Mouse (Mus musculus): ENCODE measurements around the gene Tbc1d2b.

Tbc1d2b gene

DNA sequence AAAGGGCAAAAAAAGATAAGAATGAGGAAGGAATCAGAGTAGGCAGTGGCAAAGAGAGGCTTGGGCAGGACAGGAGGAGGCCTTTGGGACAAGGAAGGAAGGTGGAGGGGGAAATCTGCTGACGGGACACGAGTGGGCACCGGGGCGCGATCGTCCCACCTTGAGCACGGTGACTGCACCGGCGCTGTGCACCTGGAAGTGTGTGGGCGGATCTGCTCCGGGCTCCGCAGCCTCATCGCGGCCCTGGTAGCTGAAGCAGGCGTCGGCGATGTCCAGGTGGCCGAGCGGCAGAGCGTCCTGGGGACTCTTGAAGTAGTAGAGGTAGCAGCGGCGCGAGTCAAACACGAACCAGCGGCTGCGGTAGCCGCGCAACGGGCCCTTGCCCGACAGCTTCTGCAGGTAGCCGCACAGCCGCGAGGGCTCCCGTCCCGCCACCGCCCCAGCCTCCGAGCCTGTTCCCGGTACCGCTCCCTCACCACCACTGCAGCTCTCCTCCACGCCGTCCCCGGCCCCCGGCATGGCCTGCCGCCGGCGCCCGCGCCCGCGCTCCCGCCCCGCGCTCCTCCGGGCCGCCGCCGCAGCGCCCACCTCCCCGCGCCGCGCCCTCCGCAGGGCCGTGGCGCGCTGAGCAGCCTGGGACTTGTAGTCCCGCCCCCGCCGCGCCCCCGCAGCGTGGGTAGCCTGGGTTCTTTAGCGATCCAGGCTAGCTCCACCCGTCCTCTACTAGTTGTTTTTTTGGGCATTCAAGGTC is at the start of gene Tbc1d2b:
Gene Tbc1d2b, minus strand, starts transcription at position 612 of the 751 bp plus-strand sequence.
- peak; percentile 75 for DNase-seq (ENCODE audit: low read depth, low spot score)

DNA sequence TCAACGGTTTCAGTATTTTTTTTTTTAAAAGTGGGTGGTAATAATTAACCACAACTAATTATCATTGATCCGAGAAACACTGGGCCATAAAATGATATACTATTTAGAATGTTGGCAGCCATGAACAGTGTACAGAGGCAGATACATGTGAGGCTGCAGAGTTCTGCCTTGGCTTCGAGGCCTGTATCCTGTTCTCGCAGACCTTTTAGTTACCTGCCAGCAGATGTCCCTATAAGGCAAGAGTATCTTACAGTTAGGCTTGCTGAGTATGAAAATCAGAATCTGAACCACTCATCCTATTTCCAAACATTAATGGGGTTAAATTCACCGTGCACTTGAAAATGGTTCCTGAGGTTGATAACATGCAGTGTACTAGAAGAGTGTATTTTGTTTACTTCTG is 45.7 kb upstream of the Tbc1d2b start:
- DNase-seq (ENCODE audit: low read depth, low spot score) = no peak

DNA sequence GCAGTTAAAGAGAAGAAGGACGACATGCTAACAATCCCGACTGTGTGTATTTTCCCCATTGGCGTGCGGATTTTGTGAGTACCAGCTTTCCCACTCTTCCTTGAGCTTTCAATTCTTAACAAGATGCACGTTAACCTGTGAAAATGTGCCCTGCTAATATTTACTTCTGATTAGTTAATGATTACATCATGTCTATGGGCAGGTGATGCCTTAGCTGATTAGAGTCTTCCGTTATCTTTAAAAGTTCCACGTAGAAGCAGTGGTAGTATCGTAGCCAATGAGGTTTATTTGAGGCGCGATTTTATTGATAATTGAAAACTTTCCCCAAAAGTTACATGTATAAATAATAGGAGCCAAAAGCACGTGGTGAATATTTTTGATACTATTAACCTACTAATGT is 45.1 kb upstream of the Tbc1d2b start:
- DNase-seq (ENCODE audit: low read depth, low spot score) = no peak

DNA sequence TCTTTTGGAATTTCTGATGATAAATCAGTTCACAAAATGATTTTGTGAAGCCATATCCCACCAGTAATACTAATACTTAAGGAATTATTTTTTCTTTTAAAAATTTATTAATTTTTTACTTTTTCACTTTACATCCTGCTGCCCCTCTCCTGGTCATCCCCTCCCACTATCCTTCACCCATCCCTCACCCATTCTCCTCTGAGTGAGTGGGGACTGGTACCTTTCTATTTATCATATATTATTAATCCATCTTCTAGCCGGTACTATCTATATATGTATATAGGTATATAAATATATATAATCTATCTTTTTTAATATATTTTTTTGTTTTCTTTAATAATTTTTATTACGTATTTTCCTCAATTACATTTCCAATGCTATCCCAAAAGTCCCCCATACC is 33.6 kb upstream of the Tbc1d2b start:
- no peak for DNase-seq (ENCODE audit: low read depth, low spot score)

DNA sequence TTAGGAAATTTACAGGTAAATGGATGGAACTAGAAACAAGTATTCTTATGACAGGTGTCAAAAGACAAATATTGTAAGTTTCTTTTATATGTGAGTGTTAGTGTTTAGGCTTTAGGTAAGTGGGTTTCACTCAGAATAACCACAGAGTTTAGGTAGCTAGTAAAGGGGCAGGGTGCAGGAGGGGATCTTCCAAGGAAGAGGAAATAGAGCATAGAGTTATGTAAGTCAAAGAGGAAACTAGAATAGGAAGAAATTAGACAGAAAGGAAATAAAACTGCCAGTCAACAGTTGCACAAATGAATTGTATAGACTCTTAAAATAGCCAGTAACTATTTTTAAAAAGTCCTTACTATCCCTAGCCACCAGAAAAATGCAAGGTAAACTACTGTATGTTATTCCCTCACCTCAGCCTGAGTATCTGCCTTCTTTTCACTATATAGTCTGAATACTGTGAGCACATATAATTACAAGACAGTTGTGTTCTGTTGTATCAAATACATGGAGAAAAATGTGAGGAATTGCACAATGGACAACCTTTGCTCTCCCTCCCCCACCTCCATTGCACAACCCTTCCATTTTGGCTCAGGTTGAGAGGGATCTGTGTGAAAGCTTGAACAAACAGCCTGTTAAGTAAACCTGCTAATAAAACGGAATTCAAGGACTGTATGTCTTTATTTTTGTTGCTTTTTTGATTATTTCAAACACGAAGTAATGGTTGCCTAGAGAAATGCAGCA is 32.7 kb upstream of the Tbc1d2b start:
- no peak for DNase-seq (ENCODE audit: low read depth, low spot score)

DNA sequence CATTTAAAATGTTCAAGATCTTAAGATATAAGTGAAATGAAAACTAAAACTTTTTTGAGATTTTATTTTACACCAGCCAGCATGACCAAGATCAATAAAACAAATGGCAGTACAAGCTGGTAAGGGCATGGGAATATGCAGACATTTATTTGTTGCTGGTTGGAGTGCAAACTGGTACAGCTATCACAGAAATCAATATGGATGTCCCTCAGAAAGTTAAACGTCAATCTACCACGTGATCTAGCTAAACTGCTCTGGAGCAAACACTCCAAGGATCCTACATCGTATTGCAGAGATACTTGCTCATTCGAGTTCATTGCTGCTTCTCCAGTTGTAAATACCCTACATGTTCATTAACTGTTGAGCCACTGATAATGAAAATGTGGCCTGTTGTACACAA is 32.1 kb upstream of the Tbc1d2b start:
- DNase-seq (ENCODE audit: low read depth, low spot score) = no peak

DNA sequence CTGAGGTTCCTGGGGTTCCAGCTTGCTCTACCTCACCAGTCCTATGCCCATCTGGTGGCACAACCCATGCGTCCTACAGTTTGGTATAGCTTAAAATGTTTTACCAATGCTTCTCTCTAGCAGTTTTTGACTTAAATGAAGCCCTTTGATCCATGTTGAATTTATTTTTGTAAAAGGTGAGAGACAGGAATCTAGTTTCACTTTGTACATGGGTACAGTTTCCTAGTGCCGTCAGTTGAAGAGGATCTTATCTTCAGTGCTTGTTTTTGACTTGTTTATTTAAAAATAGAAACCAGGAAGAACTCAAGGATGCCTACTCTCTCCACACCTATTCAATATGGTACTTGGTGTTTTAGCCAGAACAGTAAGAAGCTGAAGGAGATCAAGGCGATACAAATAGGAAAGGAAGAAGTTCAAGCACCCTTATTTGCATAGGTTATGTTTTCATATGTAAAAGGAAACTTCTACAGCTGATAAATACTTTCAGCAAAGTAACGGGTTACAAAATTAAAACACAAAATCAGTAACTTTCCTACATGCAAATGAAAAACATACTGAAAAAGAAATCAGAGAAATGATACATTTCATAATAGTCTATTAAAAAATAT is 30.6 kb upstream of the Tbc1d2b start:
- DNase-seq (ENCODE audit: low read depth, low spot score) = peak; percentile 14

DNA sequence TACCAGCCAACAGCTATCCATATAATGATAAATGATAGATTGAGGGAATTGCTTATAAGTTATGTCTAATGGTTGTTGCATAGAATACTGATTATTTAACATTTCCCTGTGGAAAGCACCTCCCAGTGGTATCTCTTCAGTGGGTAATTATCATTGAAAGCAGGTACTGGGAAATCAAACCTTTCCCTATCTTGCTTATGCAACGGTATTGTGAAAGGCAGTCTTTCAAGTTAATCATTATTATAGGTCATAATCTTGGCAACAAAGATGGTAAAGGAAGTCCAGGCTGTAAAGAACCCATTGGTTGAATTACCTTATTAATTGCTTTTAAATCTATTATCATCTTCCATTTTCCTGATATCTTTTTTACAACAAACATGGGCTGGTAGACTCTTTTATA is 27.0 kb upstream of the Tbc1d2b start:
- no peak for DNase-seq (ENCODE audit: low read depth, low spot score)

DNA sequence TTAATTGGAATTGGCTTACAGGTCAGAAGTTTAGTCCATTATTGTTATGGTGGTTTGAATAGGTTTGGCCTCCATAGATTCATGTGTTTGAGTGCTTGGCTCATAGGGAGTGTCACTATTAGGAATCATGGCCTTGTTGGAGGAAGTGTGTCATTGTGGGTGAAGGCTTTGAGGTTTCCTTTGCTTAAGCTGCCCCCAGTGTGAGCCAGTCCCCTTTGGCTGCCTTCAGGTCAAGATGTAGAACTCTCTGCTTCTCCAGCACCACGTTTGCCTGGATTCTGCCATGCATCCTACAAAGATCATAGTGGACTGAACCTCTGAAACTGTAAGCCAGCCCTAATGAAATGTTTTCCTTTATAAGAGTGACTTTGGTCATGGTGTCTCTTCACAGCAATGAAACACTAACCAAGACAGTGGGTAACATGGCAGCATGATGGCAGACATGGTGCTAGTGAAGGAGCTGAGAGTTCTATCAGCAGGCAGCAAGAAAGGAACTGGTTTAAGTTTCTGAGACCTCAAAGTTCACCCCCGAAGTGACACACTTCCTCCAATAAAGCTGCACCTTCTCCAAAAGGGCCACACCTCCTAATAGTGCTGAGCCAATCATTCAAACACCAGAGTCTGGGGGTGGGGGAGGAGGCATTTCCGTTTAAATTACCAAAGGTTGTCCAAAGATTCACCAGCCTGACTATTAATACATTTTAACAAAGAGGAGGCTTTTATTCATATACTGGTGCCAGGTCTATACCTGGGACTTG is 23.2 kb upstream of the Tbc1d2b start:
- no peak for DNase-seq (ENCODE audit: low read depth, low spot score)

DNA sequence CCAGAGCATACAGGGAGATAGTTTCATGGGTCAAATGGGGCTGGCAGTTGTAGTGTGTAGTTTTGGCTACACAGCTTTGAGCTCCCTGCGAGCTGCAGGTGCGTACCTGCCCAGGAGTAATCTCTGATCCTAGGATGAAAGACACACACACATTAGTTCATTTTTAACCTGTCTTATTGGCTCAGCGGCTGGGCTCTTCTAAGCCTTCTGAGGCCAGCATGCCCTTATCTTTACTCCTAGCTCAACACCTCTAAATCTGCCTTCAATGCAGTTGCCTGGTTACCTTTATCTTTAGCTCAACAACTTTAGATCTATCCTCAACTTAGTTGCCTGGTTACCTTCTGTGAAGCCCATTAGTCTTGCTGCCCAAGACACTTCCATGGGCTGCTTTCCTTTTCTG is 7.8 kb upstream of the Tbc1d2b start:
- no peak for DNase-seq (ENCODE audit: low read depth, low spot score)

DNA sequence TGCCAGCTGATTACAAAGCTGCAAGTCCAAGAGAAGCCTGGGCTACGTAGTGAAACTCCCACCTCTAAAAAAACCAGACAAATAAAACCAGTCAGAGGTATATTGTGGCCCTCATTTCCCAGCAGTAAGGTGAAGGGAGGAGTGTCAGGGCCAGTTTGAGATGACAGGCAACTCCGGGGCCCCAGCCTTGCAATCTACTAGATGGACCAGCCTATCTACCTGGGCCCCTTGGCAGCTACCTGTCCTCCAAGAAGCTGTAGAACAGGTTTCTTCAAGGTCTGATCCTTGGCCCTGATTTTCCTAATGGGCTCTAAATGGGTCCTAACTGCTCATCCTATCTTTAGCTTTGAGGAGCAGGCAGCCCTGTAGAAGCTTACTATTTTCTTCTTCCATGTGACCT is 7.3 kb upstream of the Tbc1d2b start:
- DNase-seq (ENCODE audit: low read depth, low spot score) = no peak

DNA sequence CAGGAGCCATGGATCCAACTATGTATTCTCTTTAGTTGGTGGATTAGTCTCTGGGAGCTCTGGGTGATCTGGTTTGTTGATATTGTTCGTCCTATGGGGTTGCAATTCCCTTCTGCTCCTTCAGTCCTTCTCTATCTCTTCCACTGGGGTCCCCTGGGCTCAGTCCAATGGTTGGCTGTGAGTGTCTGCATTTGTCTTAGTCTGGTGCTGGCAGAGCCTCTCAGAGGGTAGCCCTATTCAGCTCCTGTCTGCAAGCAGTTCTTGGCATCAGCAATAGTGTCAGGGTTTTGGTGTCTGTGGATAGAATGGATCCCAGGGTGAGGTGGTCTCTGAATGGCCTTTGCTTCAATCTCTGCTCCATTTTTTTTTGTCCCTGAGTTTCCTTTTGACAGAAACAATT is 6.2 kb upstream of the Tbc1d2b start:
- DNase-seq (ENCODE audit: low read depth, low spot score) = no peak

DNA sequence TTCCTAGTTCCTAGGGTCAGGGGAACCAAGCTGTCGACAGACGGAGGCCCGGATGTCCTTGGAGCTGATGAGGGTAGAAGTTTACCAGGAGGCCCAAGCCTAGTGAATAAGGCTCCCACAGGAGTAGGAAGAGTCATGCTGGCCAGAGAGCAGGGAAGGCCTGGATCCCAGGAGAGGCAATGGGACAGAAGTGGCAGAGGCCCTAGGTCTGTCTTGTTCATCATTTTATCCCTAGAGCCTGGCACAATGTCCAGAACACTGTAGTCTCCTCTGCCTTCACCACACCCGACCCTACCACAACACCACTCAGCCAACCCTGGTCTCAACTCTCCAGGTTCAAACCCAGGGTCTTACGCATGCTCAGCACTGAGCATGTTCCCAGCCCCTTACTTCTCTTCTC is 5.3 kb upstream of the Tbc1d2b start:
- DNase-seq (ENCODE audit: low read depth, low spot score) = no peak

DNA sequence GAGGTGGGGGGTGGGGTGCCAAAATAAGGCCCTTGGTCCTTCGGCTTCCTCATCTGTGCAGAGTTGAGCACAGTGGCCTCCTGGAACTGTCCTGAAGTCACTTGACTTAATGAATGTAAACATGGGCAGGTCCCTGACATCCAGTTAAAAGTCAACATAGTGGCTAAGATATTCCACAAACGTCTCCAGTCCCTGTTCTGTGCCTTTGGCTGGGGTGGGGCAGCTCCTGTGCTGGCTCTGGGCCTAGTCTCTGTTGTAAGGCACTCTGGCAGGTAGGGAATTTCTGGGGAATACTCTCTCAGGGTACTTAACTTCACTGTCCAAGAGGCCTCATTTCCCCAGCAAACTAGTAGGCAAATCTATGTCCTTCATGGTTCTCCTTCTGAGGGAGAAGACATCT is 4.9 kb upstream of the Tbc1d2b start:
- DNase-seq (ENCODE audit: low read depth, low spot score) = no peak

DNA sequence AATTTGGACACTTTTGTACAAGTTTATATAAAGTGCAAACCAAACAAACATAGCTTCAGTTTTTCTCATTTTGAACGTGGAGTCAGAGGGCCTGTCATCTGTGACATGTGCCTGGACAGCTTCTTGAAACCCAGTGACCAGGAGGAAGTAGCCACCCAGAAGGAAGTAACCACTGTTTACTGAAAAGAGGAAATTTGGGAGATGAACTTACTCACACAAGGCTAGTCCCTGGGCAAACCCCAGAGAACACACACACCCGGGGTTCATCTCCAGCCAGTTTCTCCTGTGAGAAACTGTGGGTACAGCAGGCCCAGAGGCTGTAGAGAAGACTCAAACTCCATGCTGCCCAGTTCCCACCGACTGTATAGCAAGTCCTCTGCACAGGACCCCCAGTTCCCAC is 3.9 kb upstream of the Tbc1d2b start:
- no peak for DNase-seq (ENCODE audit: low read depth, low spot score)

DNA sequence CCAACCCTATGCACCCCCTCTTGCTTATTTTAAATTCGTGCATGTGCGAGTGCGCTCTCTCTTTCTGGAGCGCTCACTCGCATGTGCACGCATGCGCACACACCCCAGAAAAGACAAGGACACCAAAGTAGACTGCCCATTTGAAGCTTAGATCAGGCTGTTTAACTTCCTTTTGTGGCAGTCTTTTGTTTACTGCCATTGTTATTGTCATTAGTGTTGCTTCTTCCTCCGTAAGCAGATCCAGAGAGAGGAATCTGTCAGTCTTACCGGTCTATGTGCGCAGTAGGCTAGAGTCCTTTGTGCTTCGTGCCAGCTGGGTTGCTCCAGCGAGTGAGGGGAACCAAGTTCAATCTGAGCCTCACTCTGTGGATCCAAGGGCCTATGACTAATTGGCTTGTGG is 1.7 kb upstream of the Tbc1d2b start:
- DNase-seq (ENCODE audit: low read depth, low spot score) = no peak

DNA sequence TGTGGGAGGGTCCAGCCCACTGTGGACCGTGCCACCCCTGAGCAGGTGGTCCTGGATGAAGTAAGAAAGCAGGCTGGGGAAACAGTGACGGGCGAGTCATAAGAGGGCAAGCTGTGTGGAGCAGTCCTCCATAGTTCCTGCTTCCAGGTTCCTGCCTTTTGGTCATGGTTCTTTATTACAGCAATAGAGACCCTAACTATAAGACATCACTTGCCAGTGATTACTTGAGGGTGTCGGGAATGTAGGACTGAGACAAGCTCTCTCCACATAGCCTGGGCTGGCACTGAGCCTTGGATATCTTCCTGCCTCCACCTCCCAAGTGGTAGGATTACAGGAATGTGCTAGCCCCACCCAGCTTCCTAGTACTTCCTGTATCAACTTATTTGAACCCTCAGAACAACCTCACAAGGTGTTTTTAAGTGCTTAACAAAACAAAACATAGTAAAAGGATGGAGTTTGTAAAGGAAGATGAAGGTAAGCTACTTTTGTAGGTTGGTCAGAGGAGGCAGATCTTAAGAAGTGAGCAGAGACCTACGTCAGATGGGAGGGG is 1.0 kb upstream of the Tbc1d2b start:
- DNase-seq (ENCODE audit: low read depth, low spot score) = no peak

DNA sequence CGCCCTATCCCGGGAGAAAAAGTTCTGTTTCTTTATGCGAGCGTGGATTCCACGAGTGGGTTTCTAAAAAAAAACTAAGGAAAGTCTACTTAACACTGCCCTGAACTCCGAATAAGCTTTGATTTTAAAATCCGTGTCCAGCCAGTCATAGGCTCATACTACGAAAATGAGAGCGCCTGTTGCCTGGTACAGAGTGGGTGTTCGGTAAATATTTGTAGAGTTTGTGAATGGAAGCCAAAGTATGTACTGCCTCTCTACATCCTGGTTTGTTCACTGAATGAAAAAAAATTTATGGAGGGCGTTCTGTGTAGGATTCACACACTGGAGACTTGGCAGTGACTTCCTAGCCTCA is 316 bp upstream of the Tbc1d2b start:
- no peak for DNase-seq (ENCODE audit: low read depth, low spot score)

DNA sequence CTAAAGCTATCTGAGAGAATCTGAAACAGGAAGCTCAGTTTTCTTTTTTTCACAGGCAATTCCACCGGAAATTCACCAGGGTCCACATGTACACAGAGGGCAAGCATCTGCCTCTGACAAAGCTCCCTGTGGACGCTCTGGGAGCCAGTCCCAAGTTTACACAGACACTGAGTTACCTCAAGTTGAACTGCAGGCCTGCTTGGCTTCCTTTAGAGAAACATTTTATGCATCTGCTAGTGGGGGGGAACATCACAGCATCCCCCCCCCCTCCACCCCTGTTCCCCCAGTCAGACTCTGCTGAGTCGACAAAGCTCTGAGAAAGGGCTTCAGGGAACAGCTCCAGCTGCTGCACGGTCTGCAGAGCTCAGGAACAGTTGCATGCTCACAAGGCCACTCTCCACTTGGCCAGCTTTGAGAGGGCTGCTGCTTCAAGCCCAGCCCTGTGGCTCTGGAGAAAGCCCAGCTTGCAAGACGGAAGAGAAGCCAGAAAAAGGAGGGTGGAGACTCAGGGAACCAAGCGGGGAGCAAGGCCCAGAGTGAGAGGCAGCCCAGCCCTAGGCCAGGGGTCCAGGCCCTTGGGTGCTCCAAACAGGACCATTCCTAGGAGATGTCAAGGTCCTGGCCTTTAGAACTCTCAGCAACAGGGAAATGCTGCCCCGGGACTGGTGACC is 1.5 kb downstream of the Tbc1d2b start:
- peak; percentile 60 for DNase-seq (ENCODE audit: low read depth, low spot score)

DNA sequence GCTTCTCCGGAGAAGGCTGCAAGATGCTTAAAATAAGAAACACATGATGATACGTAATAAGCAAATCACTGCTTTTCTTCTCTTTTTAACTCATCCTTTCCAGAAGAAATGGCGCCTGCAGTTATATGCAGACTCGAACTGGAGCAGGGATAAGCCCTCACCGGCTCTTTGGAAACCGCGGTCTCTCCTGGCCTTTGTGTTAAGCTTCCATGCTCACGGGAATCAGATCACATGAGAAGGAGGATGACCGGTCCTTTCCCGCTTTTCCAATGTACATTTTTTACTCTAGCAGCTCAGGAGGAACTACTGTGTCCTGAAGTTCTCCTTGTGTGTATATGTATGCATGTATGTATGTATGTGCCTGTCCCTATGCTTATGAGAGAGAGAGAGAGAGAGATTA is 3.7 kb downstream of the Tbc1d2b start:
- DNase-seq (ENCODE audit: low read depth, low spot score) = no peak

DNA sequence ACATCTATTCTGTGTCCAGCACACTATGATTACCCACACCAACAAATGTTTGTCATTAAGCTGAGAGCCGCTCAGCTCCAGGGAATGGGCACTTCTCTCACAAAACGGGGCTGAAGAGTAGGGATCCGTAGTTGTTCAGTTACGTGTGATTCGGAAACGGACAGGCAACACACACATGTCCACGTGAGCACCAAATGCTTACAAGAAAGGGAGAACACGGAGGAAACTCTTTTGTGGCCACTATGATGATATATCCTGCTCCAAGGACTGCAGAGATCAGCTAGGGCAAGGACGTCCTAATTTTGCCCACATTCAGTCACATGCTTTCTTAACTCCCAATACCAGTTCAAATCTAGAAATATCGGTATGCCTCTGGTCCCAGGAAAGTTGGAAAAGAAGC is 4.5 kb downstream of the Tbc1d2b start:
- no peak for DNase-seq (ENCODE audit: low read depth, low spot score)
